Mouse (Mus musculus): ENCODE results near the gene A4gnt. TPM values are rescaled to one million over a fixed set of nuclear protein-coding genes. Genes with fewer than 3 reads are reported as not detected.

Gene A4gnt
- polyA plus RNA-seq, 1 experiment from 2014 or later, result not detected

Other genes with a start within 250 kb of the A4gnt start
- 22.9 and 30.6 TPM in 2 replicates for gene Mras, start 175.1 kb upstream of the A4gnt start, polyA plus RNA-seq (2014; fragmentation: Nextera tagmentation; extraction: Ambion mirVana)
- 0.41 and 3.3 TPM in 2 replicates for gene Nme9, start 161.0 kb upstream of the A4gnt start, polyA plus RNA-seq (2014; fragmentation: Nextera tagmentation; extraction: Ambion mirVana)
- 21.0 and 22.8 TPM in 2 replicates for gene Armc8, start 43.6 kb upstream of the A4gnt start, polyA plus RNA-seq (2014; fragmentation: Nextera tagmentation; extraction: Ambion mirVana)
- gene Dbr1, start 36.7 kb upstream of the A4gnt start, polyA plus RNA-seq (2014; fragmentation: Nextera tagmentation; extraction: Ambion mirVana), result 19.0 and 21.3 TPM in 2 replicates
- 15.6 and 15.8 TPM in 2 replicates for gene Dzip1l, start 17.0 kb downstream of the A4gnt start, polyA plus RNA-seq (2014; fragmentation: Nextera tagmentation; extraction: Ambion mirVana)
- not detected in 2 replicates for gene Cldn18, start 104.8 kb downstream of the A4gnt start, polyA plus RNA-seq (2014; fragmentation: Nextera tagmentation; extraction: Ambion mirVana)

All from embryonic facial prominence, embryonic 14.5 days (tissue).